Mouse (Mus musculus): Measurements from ENCODE around the gene Arrdc4.

DNA sequence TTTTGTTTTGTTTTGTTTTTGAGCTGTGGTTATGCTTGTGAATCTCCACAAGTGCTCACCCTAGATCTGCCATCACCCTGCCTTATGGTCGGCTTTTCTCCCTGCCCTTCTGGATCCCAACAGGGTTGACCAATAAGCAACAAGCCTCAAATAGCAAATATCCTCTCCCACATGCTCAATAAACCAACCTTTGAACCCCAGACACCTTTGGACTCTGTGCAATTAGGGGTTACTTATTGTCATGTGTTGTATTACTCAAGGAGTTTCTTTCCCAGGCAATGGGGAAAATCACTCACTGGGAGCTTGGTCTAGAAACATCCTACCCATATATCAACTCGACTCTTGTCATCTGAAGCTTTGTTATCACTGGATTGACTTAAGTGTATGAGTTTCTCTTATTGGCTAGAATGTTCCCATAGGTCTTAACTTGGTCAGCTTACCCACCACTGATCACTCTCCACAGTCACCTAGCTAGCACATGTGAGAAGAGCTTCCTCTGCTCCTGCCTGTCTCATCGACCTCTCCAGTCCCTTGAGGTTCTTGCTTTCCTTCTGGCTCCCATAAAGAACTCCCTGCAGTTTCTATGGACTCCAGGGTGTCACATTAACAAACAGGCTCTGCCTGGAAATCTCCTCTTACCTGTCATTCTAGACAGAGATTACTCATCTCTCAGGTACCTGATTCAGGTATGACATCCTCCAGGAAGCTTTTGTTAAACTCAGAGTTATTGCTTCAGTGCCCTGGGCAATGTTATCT lies 40.3 kb downstream of the Arrdc4 start:
- TF ChIP-seq CTCF (IDR thresholded peaks at IDR 0.05; ENCODE audit: borderline replicate concordance, insufficient read depth, low read depth, low read length) (no peak), POLR2A (IDR thresholded peaks at IDR 0.05; ENCODE audit: borderline replicate concordance, insufficient read depth, low read length) (no peak)

All from cerebellum, adult 2 months (tissue).